Mouse (Mus musculus) spleen, postnatal 14 days (tissue): ENCODE data around the gene C2cd4b.
"Not testable (repeated sequence)": the region's sequence is repeated elsewhere in the genome, so short reads cannot be mapped to it uniquely, and the experiment has no call there.

Experiments used
- DNase-seq, 2 experiments: peaks; one replicate each; pipeline ENCODE4 v3.0.0; 2021 to 2022; ENCODE audit warnings: low spot score in 2 of 2

C2cd4b gene

GRCm38 (mm10) chr9:67759163-67759955 lies at the start of gene C2cd4b:
TSS of gene C2cd4b (plus strand) at chr9:67759437.
- DNase-seq = no peak

GRCm38 (mm10) chr9:67711051-67711877 lies 48.0 kb upstream of the C2cd4b start:
- DNase-seq = peak in 1 of 2 experiments; percentile 10

DNA sequence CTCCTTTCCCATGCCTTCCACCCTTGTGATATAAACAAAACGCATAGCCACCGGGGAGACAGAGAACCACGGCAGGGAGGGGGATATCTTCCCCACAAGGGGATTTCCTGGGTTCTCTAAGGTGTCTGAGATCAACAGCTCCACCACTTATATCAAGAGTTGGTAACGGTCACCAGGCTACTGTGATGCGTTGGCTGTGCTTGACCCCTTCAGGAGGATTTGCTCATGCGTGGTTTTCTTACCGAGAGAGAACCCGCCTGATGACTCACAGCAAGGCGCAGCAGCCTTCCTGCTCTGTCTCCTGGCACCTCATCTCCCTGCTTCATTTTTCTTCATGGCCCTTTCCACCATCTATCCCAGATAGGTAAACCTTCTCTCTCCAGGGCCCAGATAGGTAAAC lies 47.1 kb upstream of the C2cd4b start:
- no peak for DNase-seq

- no peak for DNase-seq
Measured at GRCm38 (mm10) chr9:67717081-67717480, 42.2 kb upstream of the C2cd4b start.

DNA sequence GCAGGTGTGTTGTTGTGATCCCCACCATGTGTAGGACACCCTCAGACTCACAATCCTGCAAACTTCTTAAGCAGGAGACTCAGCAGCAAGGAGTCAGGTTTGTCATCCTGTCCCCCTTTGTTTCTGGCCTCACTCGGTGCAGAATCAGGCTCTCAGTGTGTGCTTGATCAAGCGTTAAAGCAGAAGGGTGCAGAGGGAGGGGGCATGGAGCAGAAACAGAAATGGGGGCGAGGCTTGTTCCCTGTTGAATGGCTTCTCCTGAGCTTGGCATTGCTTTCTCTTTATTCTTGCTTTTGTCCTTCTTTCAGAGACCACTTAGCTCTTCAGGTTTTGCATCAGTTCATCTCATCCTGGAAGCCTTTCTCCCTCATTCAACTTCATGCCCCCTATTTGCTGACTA lies 40.6 kb upstream of the C2cd4b start:
- no peak for DNase-seq

DNA sequence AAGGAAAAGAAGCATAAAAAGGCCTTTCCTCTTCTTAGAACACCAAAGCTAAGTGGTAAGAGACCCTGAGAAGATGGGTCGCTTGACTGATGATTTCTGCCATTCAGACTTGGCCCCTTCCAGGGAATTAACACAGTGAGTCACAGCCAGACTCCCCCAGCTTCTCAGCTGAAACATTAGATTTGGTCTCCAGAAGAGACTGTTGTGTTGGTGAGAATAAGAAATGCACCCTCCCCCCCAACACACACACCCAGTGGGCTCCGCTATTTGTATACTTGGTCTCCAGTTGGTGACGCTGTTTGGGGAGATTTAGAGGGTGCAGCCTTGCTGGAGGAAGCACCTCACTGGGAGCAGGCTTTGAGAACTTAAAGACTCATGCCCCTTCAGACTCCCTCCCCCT lies 39.1 kb upstream of the C2cd4b start:
- DNase-seq = no peak

DNA sequence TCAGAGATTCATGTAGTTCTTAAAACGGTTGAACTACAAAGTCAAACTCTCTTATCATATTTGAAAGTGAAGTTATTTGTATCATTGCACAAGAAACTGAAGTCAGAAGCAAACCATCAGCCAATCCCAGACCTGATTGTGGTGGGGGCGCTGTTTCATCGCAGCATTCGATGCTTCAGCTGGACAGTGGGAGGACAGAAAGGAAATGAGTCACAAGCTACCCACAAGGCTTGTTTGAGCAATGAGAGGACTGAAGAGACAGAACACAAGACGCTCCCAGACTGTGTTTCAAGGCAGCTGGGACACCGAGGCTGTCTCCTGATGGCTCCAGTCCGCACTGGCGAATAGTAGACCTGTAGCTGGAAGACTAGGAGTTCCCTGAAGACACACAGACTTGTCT lies 36.9 kb upstream of the C2cd4b start:
- DNase-seq = no peak

- no peak for DNase-seq
Measured at GRCm38 (mm10) chr9:67725196-67725595, 34.0 kb upstream of the C2cd4b start.

DNA sequence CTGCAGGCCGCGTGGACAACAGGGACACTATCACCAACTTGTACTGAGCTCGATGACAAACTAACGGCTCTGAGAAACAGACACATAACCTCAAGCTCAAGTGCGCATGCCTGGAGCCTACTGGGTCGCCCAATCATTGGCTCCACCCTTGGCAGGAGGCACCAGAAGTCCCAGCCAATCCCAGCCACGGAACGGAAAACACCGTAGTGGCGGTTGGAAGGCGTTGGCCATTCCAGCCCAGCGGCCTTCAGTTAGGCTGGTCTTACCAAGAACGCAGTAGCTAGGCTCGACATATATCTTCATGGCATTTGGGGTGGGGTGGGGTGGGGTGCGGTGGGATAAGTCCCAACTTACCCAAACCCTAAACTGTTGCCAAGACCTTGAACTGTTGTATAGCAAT lies 25.5 kb upstream of the C2cd4b start:
- no peak for DNase-seq

- no peak for DNase-seq
Measured at GRCm38 (mm10) chr9:67735426-67735825, 23.8 kb upstream of the C2cd4b start.

- DNase-seq = no peak
Measured at GRCm38 (mm10) chr9:67741256-67741655, 18.0 kb upstream of the C2cd4b start.

- DNase-seq = no peak
Measured at GRCm38 (mm10) chr9:67753411-67754182, 5.6 kb upstream of the C2cd4b start.

GRCm38 (mm10) chr9:67754713-67755112 lies 4.5 kb upstream of the C2cd4b start:
- DNase-seq = no peak

DNA sequence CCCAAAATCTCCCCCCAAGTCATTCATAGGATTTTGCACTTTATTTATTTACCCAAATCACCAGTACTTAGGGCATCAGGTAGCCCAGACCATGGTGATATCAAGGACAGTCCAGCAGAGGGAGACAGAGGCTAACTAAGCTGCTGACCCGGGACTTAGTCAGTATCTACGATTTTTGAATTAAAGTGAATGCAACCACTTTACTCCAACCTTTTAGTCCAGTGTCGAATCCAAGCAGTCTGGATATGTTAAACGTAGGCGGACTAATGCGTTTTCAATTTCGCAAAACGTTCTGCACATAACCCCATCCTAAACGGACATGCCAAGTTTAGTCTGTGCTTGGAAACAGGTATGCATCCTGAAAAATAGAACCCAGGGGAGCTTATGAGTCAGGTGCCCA lies 551 bp upstream of the C2cd4b start:
- DNase-seq = no peak

DNA sequence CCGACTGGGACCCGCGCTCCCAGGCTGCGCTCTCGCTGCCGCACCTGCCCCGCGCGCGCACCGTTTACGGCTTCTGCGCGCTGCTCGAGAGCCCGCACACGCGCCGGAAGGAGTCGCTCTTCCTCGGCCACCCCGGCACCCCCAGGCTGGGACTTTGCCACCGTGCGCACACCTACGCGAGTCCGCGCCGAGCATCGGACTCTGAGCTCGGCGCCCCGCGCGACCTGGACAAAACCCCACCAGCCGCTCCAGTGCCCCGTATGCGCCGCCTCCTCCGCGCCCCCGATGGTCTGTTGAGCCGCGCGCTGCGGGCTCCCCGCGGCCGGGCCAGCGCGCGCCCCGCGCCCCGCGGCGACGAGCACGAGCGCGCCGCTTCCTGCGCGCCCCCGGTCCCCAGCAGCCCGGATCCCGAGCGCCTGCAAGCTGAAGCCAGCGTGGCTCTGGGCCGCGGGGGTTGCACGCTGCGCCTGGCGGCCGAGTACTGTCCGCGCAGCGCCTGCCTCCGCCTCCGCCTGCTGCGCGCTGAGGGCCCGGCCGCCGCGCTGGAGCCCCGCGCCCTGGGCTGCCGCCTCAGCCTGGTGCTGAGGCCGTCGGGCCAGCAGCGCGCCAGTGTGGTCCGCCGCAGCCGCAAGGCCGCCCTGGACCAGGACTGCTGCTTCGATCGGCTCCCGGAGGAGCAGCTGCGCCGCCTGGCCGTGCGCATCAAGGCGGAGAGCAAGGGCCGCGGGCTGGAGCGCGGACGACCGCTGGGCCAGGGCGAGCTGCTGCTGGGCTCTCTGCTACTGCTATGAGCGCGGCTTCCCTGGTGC lies 923 bp downstream of the C2cd4b start:
- not testable (repeated sequence) for DNase-seq

DNA sequence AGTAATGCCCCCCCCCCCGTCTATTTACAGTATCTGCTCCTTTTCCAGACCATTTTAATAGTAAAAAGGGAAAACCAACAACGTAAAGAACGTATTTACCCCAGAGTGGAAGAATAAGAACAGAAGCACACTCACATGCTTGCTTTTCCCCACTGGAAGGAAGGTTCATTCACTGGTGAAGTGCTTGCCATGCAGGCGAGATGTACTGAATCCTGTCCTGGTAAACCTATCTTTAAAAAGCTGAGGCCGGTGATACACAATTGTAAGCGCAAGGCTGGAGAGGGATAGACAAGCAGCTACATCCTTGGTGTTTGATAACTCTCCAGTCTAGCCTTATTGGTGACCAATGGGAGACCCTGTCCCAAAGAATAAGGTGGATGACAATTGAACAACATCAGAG lies 1.8 kb downstream of the C2cd4b start:
- DNase-seq = no peak

DNA sequence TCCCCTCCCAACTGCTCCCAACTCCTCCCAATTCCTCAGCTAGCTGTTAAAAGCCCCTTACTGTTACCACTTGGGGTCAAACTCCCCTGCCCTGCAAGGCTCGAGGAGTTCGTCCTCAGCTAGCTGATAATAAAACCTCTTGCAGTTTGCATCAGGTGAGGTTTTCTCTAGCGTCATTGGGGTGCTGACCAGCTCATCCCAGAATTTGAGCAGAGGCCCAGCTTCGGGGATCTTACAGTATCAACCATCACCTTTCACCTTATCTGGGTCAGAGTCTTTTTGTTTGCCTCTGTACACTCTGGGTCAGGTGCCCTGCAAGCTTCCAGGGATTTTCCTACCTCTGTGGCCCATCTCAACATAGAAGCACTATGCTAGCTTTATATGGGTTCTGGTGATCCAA lies 4.1 kb downstream of the C2cd4b start:
- DNase-seq = no peak

DNA sequence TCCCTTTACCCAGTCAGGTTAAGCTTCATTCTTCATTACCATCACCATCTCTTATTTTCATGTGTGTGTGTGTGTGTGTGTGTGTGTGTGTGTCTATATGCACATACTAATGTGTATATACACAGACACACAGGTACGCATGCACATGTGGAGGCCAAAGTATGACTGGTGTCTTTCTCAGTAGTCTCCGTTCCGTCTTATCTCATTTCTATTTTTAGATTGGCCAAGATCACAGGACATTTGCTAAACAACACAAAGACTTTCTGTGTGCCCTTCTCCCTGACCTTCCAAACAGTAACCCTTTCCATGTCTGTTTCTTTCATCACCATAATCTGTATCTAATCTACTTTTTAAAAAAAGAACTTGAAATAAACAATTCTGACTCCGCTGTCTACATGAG lies 7.2 kb downstream of the C2cd4b start:
- no peak for DNase-seq

GRCm38 (mm10) chr9:67766948-67767347 lies 7.7 kb downstream of the C2cd4b start:
- no peak for DNase-seq

GRCm38 (mm10) chr9:67768843-67769242 lies 9.6 kb downstream of the C2cd4b start:
- no peak for DNase-seq

DNA sequence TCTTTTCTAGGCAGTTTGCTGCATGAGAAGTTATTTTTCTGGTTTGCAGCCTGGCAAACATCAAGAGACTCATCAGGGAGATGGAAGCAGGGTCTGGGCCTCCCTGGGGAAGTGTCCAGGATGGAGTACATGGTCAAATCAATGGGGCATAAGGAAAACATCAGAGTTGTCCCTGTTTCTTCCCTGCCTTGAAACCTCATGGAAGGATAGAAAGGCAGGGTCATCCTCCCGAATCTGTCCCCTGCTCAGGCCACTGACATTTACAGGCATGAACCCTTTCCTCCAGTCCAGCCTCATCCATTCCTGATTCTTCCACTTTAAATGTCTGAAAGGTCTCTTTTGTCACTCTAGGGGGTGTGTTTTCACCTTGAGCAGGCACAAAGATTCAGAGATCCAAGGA lies 10.2 kb downstream of the C2cd4b start:
- no peak for DNase-seq
